Mouse (Mus musculus) ES-E14 (cell line): ENCODE results near the gene Cse1l. TPM values are rescaled to one million over a fixed set of nuclear protein-coding genes. Genes with fewer than 3 reads are reported as not detected.

Source experiments
- DNase-seq: peaks from one replicate; pipeline ENCODE4 v3.0.0-alpha.2; 2013; ENCODE audit warnings: low read depth, low spot score
- H3K27ac ChIP-seq: 2 replicates; pipeline ENCODE4 v1.5.1; 2012; ENCODE audit warnings: low read depth, mild to moderate bottlenecking, low read length, moderate library complexity, mixed read lengths; ENCODE audit not compliant: poor library complexity, insufficient read depth, severe bottlenecking
- H3K36me3 ChIP-seq: 2 replicates; pipeline ENCODE4 v1.6.1; 2012; ENCODE audit warnings: mild to moderate bottlenecking, low read length, moderate library complexity, mixed read lengths; ENCODE audit not compliant: control insufficient read depth, poor library complexity, insufficient read depth, severe bottlenecking
- H3K4me1 ChIP-seq, 2 experiments: fragments of 150-350 bp in 1 of 2; sonication (generic) in 1 of 2; 2 replicates each; pipeline ENCODE4 v1.6.1; 2012; ENCODE audit warnings: low read length in 2 of 2, mild to moderate bottlenecking in 1 of 2, mixed read lengths in 1 of 2; ENCODE audit not compliant: control insufficient read depth in 2 of 2, insufficient read depth in 2 of 2, poor library complexity in 1 of 2
- H3K4me3 ChIP-seq, 2 experiments: fragments of 150-350 bp in 1 of 2; sonication (generic) in 1 of 2; 2 replicates each; pipeline ENCODE4 v1.5.1; 2012; ENCODE audit warnings: low read length in 2 of 2, low read depth in 1 of 2, mild to moderate bottlenecking in 1 of 2, mixed read lengths in 1 of 2; ENCODE audit not compliant: insufficient read depth in 1 of 2, poor library complexity in 1 of 2, severe bottlenecking in 1 of 2
- H3K9ac ChIP-seq: 2 replicates; pipeline ENCODE4 v1.6.1; 2012; ENCODE audit warnings: low read depth, mild to moderate bottlenecking, low read length, mixed read lengths; ENCODE audit not compliant: poor library complexity, insufficient read depth, severe bottlenecking
- H3K9me3 ChIP-seq: fragments of 150-350 bp; sonication (generic); 2 replicates; pipeline ENCODE4 v1.6.1; 2012; ENCODE audit warnings: low read depth, mild to moderate bottlenecking, low read length; ENCODE audit not compliant: control insufficient read depth, insufficient read depth
- CHD2 ChIP-seq: IDR thresholded peaks from 2 replicates; pipeline ENCODE4 v1.6.1; 2014; ENCODE audit warnings: mild to moderate bottlenecking, low read depth, low read length, inconsistent platforms
- HCFC1 ChIP-seq: IDR thresholded peaks from 2 replicates; pipeline ENCODE4 v1.6.1; 2012; ENCODE audit warnings: low read length, inconsistent platforms, borderline replicate concordance; ENCODE audit not compliant: insufficient read depth
- MAFK ChIP-seq: IDR thresholded peaks from 2 replicates; pipeline ENCODE4 v1.6.1; 2014; ENCODE audit warnings: mild to moderate bottlenecking, low read depth, low read length, inconsistent platforms; ENCODE audit not compliant: insufficient read depth
- ZC3H11A ChIP-seq: IDR thresholded peaks from 2 replicates; pipeline ENCODE4 v1.6.1; 2012; ENCODE audit warnings: low read depth, mild to moderate bottlenecking, inconsistent platforms, low read length, borderline replicate concordance
- ZNF384 ChIP-seq: IDR thresholded peaks from 2 replicates; pipeline ENCODE4 v1.6.1; 2012; ENCODE audit warnings: low read depth, low read length, inconsistent platforms
- in situ Hi-C, 2 experiments: fragments of 600-800 bp; cut with MboI; formaldehyde crosslinking; loops; one replicate each; pipeline ENCODE4 v1.15.1; 2025; ENCODE audit warnings: low sequenced_read_pairs in 2 of 2, inconsistent platforms in 1 of 2; ENCODE audit not compliant: unreplicated experiment in 2 of 2
- total RNA-seq: library from RNA; depleted of rRNA; stranded (reverse); fragments of 300-350 nt; gene quantifications from 2 replicates; pipeline ENCODE4 v1.2.3, GENCODE M21; 2012

Cse1l gene
- total RNA-seq, 1 experiment: 140 TPM

DNA sequence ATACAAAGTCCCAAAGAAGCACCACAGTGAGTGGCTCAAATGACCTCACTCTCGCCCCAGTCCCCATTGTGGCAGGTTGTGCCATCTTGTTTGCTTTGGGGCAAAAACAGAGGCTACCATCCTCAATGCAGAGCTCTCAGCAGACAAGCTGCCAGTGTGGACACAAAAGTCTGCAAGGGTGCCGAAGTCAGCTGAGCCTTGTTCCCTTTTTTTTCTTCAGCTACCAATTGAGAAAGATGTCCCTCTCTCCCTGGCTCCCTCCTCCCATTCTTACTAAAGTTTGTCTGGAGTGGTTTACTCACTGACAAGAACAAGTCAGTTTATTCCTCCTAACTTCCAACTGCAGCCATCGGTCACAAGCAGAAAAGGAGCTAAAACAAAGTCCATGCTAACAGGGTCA is 70.5 kb downstream of the Cse1l start:
- no peak for DNase-seq
- no peaks in the 10 kb centered on the region for H3K36me3 ChIP-seq
- peaks cover 0 to 4% of the 10 kb centered on the region in 2 experiments; a peak in 1 of 4 replicates for H3K4me1 ChIP-seq
- H3K4me3 ChIP-seq: no peak overlapping the region
- no peak overlapping the region for H3K9ac ChIP-seq
- no peaks in the 10 kb centered on the region for H3K9me3 ChIP-seq
- in situ Hi-C loops: no loop called here
- no peak overlapping the region for H3K27ac ChIP-seq
- no peak for TF ChIP-seq MAFK
- TF ChIP-seq ZC3H11A: no peak
- TF ChIP-seq ZNF384: no peak
- TF ChIP-seq HCFC1: no peak
- TF ChIP-seq CHD2: no peak

DNA sequence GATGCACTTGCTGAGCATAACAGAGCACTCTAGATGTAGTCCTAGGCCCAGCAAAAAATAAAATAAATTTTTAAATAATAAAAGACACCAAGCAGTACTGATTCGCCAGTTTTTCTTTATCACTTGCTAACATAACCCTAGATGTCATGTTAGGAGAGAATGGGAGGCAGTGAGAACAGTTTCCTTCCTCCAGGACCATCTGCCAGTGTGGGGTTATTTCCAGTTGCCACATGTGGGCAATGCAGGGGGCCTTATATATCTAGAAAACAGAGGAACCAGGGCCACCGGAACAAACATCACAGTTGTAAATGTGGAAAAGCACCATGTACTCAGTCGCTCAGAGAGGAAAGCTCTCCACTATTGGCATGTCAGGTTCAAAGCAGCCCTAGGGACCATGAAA is 71.7 kb downstream of the Cse1l start:
- H3K4me1 ChIP-seq: peaks cover 0 to 4% of the 10 kb centered on the region in 2 experiments; a peak in 1 of 4 replicates
- in situ Hi-C loops: no loop called here
- no peak overlapping the region for H3K27ac ChIP-seq
- H3K36me3 ChIP-seq: no peaks in the 10 kb centered on the region
- DNase-seq: no peak
- no peak overlapping the region for H3K4me3 ChIP-seq
- no peaks in the 10 kb centered on the region for H3K9me3 ChIP-seq
- H3K9ac ChIP-seq: no peak overlapping the region
- TF ChIP-seq MAFK: no peak
- TF ChIP-seq ZNF384: no peak
- no peak for TF ChIP-seq CHD2
- no peak for TF ChIP-seq HCFC1
- no peak for TF ChIP-seq ZC3H11A

DNA sequence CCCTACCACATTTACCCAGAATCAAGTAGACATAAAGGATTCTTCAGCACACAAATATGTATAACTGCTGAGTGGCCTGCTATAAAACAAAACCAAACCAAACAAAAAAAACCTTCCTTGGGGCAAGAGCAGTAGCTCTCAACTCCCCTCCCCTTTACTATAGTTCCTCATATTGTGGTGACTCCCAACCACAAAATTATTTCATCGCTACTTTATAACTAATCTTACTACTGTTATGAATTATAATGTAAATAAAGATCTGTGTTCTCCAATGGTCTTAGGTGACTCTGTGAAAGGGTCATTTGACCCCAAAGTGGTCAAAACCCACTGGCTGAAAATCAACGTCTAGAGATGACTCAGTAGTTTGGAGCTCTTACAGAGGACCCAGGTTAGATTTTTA is 74.3 kb downstream of the Cse1l start:
- in situ Hi-C loops: no loop called here
- DNase-seq: no peak
- Histone ChIP-seq H3K36me3 (no peaks in the 10 kb centered on the region), H3K9ac (no peak overlapping the region), H3K27ac (no peak overlapping the region), H3K9me3 (no peaks in the 10 kb centered on the region), H3K4me1 (peaks cover 0 to 2% of the 10 kb centered on the region in 2 experiments; a peak in 1 of 4 replicates), H3K4me3 (no peak overlapping the region)
- TF ChIP-seq CHD2 (no peak), ZC3H11A (no peak), ZNF384 (no peak), MAFK (no peak), HCFC1 (no peak)

DNA sequence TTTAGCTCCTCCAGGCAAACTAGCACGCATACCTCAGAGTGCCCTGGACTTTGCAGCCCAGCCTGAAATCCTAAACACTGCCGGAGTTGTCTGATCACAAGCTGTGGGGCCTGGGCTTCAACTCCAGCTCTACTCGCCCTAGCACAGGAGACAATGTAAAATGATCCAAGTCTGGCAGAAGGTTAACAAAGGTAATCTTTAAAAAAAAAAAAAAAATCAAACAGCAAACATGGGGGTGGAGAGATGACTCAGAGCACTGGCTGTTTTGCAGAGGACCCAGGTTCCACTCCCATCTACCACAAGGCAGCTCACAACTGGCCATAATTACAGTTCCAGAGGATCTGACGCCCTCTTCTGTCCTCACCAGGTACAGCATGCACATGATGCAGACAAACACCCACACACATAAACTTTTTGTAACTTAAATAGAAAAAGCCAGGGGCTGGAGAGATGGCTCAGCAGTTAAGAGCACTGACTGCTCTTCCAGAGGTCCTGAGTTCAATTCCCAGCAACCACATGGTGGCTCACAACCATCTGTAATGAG is 77.6 kb downstream of the Cse1l start:
- TF ChIP-seq HCFC1 (no peak), ZNF384 (0 out of 2 replicates have a peak, but pooled peaks have one; percentile 46)
- no peaks in the 10 kb centered on the region for H3K36me3 ChIP-seq
- no peaks in the 10 kb centered on the region for H3K4me1 ChIP-seq
- no peak overlapping the region for H3K4me3 ChIP-seq
- in situ Hi-C loops: no loop called here
- no peak overlapping the region for H3K9ac ChIP-seq
- H3K9me3 ChIP-seq: no peaks in the 10 kb centered on the region
- H3K27ac ChIP-seq: no peak overlapping the region
- no peak for DNase-seq

DNA sequence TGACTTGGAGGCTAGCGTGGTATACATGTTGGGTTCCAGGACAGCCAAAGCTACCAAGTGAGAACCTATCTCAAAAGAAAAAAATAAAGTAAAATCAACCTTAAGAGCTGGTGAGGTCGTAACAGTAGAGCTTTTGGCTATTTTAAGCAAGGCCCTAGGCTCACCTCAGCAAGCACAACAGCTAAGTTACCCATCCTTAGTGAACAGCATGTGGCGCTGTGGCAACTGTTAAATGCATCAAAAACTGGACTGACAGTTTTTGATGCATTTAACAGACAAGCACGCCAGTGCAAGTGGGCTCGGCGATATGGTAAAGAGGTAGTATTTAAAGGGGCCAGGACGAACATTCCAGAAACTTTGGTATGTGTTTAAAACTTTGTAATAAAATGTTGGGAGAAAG is 85.0 kb downstream of the Cse1l start:
- H3K9me3 ChIP-seq: no peaks in the 10 kb centered on the region
- in situ Hi-C loops: no loop called here
- no peaks in the 10 kb centered on the region for H3K36me3 ChIP-seq
- H3K27ac ChIP-seq: no peak overlapping the region
- TF ChIP-seq ZC3H11A (no peak), CHD2 (no peak), ZNF384 (no peak), MAFK (no peak), HCFC1 (no peak)
- H3K4me3 ChIP-seq: no peak overlapping the region
- no peak overlapping the region for H3K9ac ChIP-seq
- no peaks in the 10 kb centered on the region for H3K4me1 ChIP-seq
- no peak for DNase-seq
